Mouse (Mus musculus): ENCODE data around the gene Kmt2c.
A peak's percentile ranks its signal among the peaks of the same experiment; 100 is the strongest.
"Not testable (repeated sequence)": the region's sequence is repeated elsewhere in the genome, so short reads cannot be mapped to it uniquely, and the experiment has no call there.

Kmt2c gene

DNA sequence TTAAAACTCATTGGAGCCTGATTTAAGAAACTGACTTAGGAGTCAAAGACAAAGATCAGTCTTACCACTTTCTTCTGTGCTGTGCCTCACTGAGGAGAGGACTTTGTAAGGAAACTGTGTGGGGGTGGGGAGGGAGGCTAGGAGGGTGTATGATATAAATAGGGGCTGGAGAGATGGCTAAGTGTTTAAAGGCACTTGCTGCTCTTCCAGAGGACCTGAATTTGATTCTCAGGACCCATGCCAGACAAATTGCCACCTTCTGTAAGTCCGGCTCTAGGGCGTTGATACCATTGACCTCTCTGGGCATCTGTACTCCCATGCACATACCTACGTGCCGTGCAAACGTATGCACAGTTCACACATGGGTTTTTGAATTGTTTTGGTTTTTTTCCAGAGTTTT is 7.5 kb upstream of the Kmt2c start:
- no peak for DNase-seq

DNA sequence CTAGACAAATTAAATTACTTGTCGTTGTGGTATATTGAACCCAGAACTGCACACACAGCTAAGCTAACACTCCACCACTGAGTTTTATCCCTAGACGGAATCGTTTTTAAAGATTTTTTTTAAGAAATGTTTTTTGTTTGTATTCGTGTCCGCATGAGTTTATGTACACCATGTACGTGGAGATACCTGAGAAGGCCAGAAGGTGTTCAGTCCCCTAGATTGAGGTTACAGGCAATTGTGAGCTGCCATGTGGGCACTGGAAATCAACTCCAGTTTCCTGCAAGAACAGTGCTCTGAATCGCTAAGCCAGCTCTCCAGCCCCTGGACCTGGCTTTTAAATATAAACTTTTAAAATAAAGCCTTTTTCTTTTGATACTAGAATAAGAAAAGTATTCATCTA is 2.1 kb upstream of the Kmt2c start:
- no peak for DNase-seq

DNA sequence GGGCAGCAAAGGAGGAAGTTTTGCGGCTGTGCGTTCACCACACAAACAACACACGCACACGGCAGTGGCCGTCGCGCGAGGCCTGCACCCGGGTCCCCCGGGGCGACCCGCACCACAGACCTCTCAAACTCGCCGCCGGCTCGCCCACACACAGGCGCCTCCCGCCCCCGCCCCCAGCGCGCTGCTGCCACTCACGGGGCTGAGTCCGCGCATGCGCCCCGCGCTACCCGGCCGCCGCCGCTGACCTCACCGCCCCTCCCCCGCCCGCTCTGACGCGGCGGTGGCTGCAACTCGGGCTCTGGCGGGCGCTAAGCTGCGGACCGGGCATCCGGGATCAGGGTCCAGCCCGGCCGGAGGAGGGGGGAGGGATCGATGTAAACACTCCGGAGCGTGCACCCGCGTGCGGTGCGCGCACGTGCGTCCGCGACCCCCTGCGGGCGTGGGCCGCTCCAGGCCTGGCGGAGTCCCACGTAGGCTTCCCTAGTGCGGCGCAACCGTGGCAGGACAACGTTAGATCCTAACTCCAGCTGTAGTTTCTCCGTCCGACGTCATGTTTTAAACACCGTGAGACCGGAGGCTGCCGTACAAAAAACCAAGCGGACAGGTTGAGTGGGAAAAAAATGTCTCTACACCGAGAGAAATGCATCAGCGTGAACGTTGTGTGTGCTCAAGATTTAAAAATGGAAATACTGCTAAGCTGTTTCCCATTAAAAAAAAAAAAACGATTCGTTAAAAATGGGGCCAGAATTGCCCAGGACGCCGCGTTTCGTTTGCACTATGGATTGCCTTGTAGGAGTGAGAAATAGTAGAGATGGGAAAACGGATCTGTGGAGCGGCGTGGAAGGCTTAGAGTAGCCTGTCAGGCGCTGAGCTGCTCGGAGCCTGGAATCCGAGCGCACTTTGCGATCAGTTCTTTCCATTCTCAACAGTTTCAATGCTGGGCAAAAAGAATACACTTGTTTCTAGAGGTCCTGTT is 1.1 kb upstream of the Kmt2c start:
- DNase-seq, result peak; percentile 96

DNA sequence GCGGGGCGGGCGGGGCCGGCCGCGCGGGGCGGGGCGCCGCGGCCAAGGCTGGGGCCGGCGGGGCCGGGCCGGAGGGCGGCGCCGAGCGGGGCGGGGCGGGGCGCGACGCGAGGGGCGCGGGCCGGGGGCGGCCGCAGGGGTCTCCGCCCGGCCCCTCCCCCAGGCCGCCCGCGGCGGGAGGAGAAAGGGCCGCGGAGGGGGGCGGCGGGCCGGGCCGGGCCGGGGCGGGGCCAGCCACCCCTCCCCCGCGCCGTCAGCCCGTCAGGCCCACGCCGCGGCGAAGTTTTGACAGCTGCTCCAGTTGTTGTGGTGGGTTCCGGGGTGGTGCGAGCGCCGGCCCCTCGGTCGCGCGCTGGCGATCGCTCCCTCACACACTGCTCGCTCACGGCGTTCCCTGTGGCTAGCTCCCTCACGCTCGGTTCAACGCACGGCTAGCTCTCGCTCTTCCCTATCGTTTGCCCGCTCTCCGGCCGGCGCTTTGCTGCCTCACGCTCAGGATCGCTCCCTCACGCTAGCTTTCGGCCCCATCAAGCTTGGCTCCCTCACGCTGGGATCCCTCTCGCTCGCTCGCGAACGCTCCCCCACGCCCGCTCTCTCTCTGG is 339 bp upstream of the Kmt2c start:
- DNase-seq, result peak; percentile 61 to 62

DNA sequence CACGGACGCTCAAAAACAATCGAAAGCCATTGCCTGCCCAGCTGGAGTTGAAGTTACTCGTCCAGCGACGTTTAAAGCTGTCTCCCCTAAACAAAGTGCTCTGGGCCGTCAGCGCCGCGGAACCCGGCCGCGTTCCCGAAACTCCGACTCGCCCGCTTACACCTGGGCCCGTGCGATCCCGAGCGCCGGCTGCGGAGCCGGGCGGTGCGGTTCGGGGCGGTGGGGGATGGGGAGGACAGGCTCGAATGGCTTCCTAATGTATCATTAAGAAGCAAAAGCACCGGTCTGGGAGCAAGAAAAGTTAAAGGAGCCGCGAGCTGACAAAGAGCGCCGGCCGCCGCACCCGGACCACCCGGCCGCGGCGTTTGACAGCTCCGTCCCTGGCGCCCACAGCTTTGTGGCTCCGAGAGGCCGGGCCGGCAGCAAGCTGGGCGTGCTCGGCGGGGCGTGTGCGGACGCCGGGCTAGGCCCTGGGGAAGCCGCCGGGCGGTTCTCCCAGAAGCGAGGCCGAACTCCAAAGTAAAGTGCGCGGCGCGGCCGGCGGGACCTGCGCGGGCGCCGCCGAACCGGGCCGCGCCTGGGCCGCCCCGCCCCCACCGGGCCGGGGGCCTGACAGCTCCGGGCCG is 750 bp downstream of the Kmt2c start:
- peak; percentile 38 to 53 for DNase-seq

DNA sequence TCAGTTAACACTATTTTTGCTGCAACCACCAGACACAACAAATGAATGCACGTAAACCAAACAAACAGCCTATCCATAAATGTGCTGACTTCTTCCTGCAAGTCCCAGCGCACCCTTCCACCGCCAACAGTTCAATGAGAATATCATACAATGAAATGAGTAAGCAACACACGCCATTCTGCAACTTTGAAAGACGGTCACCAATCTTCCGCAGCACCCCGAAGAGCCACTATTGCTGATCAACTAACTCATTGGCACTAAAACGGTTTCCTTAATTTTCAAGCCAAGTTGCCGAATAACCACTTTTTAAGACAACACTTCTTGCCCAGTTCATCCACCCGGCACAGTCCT is 1.2 kb downstream of the Kmt2c start:
- no peak for DNase-seq

DNA sequence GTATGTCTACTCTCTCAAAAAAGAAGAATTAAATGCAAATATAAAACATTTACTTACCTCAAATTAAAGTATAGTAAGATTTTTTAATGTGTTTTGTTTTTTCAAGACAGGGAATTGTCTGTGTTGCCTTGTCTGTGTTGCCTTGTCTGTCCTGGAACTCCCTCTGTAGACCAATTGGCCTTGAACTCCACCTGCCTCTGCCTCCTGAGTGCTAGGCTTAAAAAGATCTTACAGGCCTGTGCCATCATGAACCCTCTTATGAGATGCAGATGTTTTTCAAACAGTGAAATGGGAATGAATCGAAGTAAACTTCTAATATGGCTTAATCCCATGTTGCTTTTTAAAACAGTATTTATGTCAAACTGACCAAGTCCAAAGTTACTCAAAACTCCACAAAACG is 1.9 kb downstream of the Kmt2c start:
- no peak for DNase-seq

DNA sequence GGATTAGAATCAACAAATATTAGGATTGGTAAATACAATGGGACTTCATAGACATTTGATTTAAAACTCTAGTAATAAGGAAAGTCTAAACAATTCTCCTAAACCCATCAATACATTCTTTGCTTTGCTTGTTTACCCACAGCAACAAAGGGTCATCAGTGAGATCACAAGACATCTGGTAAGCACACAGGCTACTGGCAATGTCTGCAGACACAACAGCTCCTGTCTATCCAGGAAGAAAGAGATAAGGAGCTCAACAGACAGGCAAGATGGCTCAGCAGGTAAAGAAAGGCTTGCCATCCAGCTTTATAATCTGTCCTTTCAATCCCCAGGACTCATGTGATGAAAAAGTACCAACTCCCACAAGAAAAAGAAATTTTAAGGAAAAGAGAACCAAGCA is 19.7 kb downstream of the Kmt2c start:
- no peak for DNase-seq

DNA sequence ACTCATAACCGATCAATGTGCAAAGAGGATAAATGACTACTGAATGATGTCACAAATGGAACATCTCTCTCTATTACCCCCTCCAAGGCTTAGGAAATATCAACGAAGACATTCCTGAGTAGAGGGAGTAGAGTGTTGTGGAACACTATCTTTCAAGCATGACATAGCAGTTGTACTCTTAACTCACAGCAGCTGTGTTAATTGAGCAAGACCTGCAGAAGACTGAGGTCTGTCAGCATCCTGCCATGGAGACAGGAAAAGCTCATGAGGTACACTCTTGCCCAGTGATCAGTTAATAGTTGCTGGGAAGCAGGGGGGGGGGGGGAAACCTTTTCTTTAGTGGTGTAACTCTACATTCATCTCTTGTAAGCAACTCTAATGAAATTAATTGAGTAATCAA is 22.8 kb downstream of the Kmt2c start:
- no peak for DNase-seq

DNA sequence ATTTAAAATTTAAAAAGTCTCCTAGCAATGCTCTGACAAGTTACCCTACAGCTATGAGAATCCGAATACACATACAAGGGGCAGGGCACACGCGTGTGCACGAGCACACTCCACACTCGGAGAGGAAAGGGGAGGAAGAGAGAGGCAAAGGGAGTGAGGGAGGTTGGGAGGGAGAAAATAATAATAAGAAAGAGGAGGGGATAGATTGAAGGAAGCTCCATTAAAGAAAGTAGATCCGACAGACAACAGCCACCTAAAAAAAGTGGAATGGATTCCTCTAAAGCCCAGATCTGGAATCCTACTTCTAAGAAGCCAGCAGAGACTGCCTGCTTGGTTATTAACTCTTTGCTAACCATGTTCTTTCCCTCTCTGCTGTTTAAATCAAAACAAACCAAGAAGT is 26.5 kb downstream of the Kmt2c start:
- DNase-seq, result peak in 1 of 2 experiments; percentile 18

DNA sequence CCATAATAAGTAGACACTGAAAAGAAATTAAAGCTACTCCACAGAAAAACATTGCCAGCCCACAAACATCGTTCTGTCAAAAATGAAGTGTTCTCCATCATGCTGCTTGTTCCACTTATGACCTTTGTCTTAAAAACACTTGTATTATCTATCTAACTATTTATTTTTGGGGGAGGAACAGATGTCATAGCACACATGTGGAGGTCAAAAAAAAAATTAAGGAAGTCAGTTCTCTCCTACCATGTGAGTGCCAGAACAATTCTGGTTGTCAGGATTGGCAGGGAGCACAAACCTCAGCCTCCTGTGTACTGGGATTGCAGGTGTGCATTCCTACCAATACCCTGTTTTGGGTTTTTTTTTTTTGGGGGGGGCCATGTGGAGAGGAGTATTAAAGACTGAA is 36.6 kb downstream of the Kmt2c start:
- no peak for DNase-seq

DNA sequence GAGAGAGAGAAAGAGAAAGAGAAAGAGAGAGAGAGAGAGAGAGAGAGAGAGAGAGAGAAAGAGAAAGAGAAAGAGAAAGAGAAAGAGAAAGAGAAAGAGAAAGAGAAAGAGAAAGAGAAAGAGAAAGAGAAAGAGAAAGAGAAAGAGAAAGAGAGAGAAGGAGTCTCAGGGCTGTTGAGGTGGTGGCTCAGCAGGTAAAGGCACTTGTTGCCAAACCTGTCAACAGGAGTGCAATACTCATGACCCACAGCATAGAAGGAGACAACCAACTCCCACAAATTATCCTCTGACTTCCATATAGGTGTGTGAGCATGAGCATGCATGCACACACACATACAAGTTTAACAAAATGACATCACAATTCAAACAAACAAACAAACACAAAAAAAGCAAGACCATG is 43.2 kb downstream of the Kmt2c start:
- not testable (repeated sequence) for DNase-seq

DNA sequence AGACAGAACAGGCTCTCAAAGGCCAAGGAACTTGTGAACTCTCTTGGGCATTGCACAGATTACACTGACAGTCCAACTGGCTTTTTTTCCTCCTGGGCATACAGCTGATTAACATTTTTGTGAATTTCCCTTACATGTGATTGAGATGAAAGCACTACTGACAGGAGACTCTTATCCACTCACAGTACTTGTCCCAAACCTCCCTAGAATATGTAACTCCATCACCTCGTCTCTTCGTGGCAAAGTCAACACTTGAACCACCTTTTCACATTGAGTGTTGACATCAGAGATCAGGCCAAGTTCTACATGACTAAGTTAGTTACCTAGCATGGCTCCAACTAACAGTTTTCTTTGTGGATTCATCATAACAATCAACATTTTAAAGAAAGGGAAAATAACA is 45.9 kb downstream of the Kmt2c start:
- no peak for DNase-seq

DNA sequence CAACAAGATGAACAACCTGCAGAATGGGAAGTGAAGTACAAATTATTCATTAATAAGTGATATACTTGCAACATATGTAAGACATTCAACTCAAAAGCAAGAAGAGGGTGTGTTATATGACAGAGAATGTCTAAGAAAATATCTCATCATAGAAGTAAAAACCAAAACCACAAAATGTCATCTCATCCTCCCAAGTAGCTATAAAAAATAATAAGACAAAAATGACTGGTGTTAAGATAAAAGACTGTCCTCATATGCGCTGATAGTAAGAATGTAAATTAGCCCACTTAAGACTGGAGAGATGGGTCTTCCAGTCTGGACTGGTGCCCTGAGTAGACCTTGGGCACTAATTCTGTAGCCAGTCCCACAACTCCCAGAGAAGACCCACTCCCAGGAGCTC is 61.1 kb downstream of the Kmt2c start:
- DNase-seq, result no peak

DNA sequence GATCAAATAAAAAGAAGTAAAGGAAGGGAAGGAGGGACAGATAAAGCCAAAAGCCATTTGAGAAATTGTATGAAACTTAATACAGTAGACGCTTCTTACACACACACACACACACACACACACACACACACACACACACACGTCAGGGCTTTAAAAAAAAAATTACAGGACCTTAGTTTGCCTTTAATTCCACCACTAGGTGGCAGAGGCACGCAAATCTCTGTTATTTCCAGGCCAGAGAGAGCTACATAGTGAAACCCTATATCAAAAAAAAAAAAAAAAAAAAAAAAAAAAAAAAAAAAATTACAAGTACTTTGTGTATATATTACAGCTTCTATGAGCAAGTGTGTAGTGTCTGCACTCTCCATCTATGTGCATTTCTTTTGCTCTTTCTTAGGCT is 62.5 kb downstream of the Kmt2c start:
- DNase-seq, result peak; percentile 34 to 59

DNA sequence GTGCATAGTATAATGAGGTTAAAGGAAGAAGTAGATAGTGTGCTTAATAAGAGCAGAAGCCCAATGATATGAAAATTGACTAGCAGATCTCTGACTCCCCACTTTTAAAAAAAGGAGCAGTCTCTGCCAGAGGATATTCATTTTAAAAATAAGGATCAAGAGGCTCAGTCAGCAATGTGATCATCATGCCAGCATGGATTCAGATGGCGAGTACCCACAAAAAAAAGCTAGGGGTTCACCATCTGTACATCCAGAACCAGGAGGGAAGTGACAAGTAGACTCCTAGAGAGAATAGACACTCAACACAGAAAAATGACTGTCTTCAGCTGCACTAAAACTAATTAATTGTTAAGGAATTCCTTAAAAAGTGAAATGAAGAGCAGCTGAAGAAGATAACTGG is 76.0 kb downstream of the Kmt2c start:
- DNase-seq, result no peak

DNA sequence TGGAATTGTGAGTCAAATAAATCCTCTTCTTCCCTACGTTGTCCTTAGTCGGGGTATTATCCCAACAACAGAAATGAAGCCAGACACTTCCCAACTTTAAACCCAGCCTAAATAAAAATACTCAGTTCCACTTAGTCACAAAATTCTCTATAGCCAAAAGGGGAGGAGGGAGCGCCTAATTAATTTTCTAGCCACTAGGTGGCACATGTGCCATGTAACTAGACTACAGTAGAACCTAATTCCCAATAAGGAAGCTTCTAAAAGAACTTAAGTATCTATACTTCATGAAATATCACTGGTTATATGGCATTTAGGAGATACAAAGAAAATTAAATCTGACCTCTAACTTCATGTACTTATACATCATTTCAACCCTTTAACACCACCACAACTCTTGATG is 78.0 kb downstream of the Kmt2c start:
- peak; percentile 51 to 75 for DNase-seq

DNA sequence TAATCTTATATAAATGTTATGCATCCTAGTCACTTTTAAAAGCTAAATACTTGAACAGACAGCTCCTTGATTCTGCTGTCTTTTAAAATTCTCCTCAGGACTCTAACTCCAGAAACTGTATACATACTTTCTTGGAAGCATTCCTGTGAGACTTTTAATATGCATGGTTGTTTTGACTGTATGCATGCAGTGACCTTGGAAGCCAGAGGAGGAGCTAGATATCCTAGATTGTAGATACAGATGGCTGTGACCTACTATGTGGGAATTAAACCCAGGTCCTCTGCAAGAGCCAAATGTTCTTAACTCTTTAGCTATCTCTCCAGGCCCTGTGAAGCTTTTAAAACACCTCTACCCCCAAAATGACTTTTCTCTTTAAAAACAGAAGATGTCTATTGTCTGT is 83.2 kb downstream of the Kmt2c start:
- no peak for DNase-seq

DNA sequence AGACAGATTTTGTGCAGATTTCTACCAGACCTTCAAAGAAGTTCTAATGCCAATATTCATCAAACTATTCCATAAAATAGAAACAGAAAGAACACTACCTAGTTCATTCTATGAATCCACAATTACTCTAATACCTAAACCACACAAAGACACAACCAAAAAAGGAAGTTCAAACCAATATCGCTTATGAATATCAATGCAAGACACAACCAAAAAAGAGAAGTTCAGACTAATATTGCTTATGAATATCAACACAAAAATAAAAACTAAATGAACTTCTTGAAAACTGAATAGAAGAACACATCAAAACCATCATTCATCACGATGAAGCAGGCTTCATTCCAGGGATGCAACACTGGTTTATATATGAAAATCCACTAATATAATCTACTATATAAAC is 101.9 kb downstream of the Kmt2c start:
- no peak for DNase-seq

DNA sequence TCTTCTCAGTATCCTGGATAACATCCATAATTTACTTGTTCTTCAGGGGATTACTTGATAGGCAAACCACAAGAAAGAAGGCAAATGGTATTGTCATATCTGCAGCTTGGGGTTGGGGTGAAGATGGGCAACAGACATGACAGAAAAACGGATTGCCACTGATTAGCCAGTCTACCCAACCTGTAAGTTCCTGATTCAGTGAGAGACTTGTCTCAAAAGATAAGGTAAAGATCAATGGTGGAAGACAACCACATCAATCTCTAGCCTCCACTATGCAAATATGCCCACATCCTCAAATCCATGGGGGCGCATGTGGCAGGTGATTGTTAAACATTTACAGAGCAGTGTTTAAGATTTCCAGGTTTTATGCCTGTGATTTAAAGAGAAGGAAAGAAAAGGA is 105.9 kb downstream of the Kmt2c start:
- no peak for DNase-seq

DNA sequence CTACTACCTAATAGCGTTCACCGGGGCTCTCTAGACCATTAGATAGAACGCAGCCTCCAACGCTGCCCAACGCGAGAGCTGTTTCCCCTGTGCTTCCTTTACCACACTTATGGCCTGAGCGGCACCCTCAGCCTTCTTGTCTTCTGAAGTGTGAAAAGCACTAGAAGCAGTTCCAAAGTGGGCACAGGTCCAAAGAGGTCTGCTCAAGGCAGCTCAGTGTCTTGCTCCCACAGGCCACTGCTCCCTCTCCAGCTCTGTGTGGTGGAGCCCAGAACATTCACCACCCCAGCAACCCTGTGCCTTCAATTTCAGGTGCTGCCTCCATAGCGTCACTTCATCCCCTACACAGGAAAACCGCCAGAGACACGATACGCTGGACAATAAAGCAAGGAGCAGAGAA is 115.0 kb downstream of the Kmt2c start:
- peak; percentile 4 to 17 for DNase-seq

DNA sequence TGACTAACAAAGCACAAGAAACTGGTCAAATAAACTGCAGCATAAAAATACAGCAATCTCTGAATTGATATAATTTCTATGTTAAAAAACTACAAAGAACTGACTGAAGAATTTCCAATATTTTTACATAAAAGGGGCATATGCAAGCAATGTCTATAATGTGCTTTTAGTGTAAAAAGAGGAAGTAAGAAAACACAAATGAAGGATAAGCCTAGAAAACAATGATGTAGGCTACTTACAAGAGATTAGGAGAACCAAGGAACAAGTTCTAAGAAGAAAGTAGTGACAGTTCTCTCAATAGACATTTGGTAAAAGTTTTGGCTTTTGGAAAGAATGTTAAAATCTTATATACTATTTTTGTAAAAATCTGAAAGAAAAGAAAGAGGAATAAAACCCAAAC is 119.4 kb downstream of the Kmt2c start:
- DNase-seq, result no peak

DNA sequence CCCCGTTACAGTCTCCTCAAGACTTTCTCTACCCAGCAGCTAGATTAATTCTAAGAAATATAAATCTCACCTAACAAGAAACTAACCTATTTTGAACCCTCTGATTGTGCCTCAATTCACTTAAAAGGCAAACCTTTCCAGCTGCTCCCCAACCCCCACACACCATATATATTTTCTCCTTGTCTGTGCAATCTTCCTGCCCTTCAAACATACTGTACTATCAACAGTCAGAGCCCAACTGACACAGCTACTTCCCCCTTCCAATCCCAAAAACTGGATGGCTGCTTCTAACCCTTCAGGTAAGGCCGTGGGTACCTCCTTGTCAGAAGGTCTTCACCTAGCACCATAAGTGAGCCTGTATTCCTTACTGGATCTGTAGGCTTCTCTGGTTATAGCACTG is 130.2 kb downstream of the Kmt2c start:
- no peak for DNase-seq

DNA sequence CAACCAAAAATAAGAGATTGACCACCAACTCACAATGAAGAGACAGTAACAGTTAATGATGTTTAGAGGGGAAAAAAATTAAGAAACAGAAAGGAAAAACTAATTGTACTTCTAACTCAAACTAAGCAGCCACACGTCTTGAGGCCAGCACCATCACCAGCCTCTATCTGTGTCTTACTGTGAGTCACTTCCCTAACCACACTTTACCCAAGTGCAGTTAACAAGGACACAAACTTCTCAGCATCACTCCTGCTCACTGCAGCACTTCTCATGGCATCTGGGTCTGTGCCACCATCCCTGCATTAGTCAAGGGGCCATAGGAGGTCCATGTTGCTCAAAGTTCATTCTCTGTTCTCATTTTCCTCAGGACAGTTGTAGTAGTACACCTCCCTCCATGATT is 131.5 kb downstream of the Kmt2c start:
- DNase-seq, result no peak

All from kidney, adult 8-10 months (tissue).